Mouse (Mus musculus): ENCODE results near the gene Tst. TPM values are rescaled to one million over a fixed set of nuclear protein-coding genes. Genes with fewer than 3 reads are reported as not detected.

Gene Tst
- total and polyA plus RNA-seq, 3 experiments: 0.56 to 2.0 (median 0.67) TPM

GRCm38 (mm10) chr15:78413719-78414117, 8.0 kb upstream of the Tst start:
- dilution Hi-C loops (cut with MboI; ENCODE audit: extremely low pct_ligation_motif_present, extremely low pct_unique_long_range_greater_than_20kb, low sequenced_read_pairs) (no loop called here), in situ Hi-C loops (cut with MboI; ENCODE audit: low pct_ligation_motif_present, low pct_unique_long_range_greater_than_20kb, low sequenced_read_pairs) (no loop called here)
- Histone ChIP-seq H3K79me2 (replicated peaks; ENCODE audit: control insufficient read depth, extremely low read depth, insufficient read depth, poor library complexity, severe bottlenecking) (no peaks in the 10 kb centered on the region), H3K27ac (ENCODE audit: insufficient read depth, low read depth) (no peak overlapping the region), H3K9ac (ENCODE audit: insufficient read depth, low read depth) (no peak overlapping the region), H3K4me2 (ENCODE audit: insufficient read depth, low read depth, poor library complexity, severe bottlenecking) (no peak overlapping the region), H3K4me1 (ENCODE audit: control insufficient read depth in 1 of 2, insufficient read depth in 2 of 2) (0 out of 4 replicates have a peak, but pooled peaks cover 0 to 5% of the 10 kb centered on the region in 2 experiments), H3K9me3 (replicated peaks; ENCODE audit: low read length) (no peaks in the 10 kb centered on the region), H3K27me3 (replicated peaks) (peaks cover under 1% of the 10 kb centered on the region), H3K4me3 (replicated peaks in 1 of 3; ENCODE audit: low read depth in 2 of 3, low read length in 2 of 3, poor library complexity in 1 of 3) (no peak overlapping the region), H3K36me3 (replicated peaks in 1 of 2; ENCODE audit: control insufficient read depth in 1 of 2, insufficient read depth in 1 of 2, low read length in 1 of 2) (peaks cover 24 to 35% of the 10 kb centered on the region in 2 experiments)
- no peak for DNase-seq (ENCODE audit: extremely low read depth)
- no peak for TF ChIP-seq TBP (conservative IDR thresholded peaks at IDR 0.05; ENCODE audit: low read depth, low read length)
- TF ChIP-seq TCF12 (IDR thresholded peaks at IDR 0.05; ENCODE audit: low read depth, low read length): no peak
- TF ChIP-seq MAFK (IDR thresholded peaks at IDR 0.05; ENCODE audit: insufficient replicate concordance, low read length): no peak
- no peak for TF ChIP-seq CTCF (conservative IDR thresholded peaks at IDR 0.05 in 1 of 2, IDR thresholded peaks at IDR 0.05 in 1 of 2; ENCODE audit: low read depth in 2 of 2, low read length in 2 of 2)
- TF ChIP-seq KAT2A (IDR thresholded peaks at IDR 0.05; ENCODE audit: insufficient replicate concordance, low read length): no peak

GRCm38 (mm10) chr15:78413083-78413718, 7.5 kb upstream of the Tst start:
- Histone ChIP-seq H3K4me1 (ENCODE audit: control insufficient read depth in 1 of 2, insufficient read depth in 2 of 2) (0 out of 4 replicates have a peak, but pooled peaks cover 0 to 5% of the 10 kb centered on the region in 2 experiments), H3K27me3 (replicated peaks) (no peaks in the 10 kb centered on the region), H3K4me3 (replicated peaks in 1 of 3; ENCODE audit: low read depth in 2 of 3, low read length in 2 of 3, poor library complexity in 1 of 3) (no peak overlapping the region), H3K4me2 (ENCODE audit: insufficient read depth, low read depth, poor library complexity, severe bottlenecking) (no peak overlapping the region), H3K79me2 (replicated peaks; ENCODE audit: control insufficient read depth, extremely low read depth, insufficient read depth, poor library complexity, severe bottlenecking) (no peaks in the 10 kb centered on the region), H3K9me3 (replicated peaks; ENCODE audit: low read length) (no peaks in the 10 kb centered on the region), H3K9ac (ENCODE audit: insufficient read depth, low read depth) (no peak overlapping the region), H3K36me3 (replicated peaks in 1 of 2; ENCODE audit: control insufficient read depth in 1 of 2, insufficient read depth in 1 of 2, low read length in 1 of 2) (peaks cover 24 to 35% of the 10 kb centered on the region in 2 experiments), H3K27ac (ENCODE audit: insufficient read depth, low read depth) (no peak overlapping the region)
- DNase-seq (ENCODE audit: extremely low read depth): no peak
- dilution Hi-C loops (cut with MboI; ENCODE audit: extremely low pct_ligation_motif_present, extremely low pct_unique_long_range_greater_than_20kb, low sequenced_read_pairs) (no loop called here), in situ Hi-C loops (cut with MboI; ENCODE audit: low pct_ligation_motif_present, low pct_unique_long_range_greater_than_20kb, low sequenced_read_pairs) (no loop called here)
- TF ChIP-seq ZKSCAN1 (IDR thresholded peaks at IDR 0.05; ENCODE audit: borderline replicate concordance, low read depth, low read length): no peak
- no peak for TF ChIP-seq IRF4 (IDR thresholded peaks at IDR 0.05; ENCODE audit: low read depth, low read length)
- no peak for TF ChIP-seq MEF2A (IDR thresholded peaks at IDR 0.05; ENCODE audit: borderline replicate concordance, low read depth, low read length)
- no peak for TF ChIP-seq MAFK (IDR thresholded peaks at IDR 0.05; ENCODE audit: insufficient replicate concordance, low read length)
- no peak for TF ChIP-seq USF2 (conservative IDR thresholded peaks at IDR 0.05; ENCODE audit: low read depth, low read length)
- TF ChIP-seq POLR2A (IDR thresholded peaks at IDR 0.05; ENCODE audit: low read depth, low read length): no peak
- no peak for TF ChIP-seq EP300 (IDR thresholded peaks at IDR 0.05; ENCODE audit: low read length)
- no peak for TF ChIP-seq ELF1 (IDR thresholded peaks at IDR 0.05; ENCODE audit: low read depth, low read length)
- no peak for TF ChIP-seq JUND (conservative IDR thresholded peaks at IDR 0.05; ENCODE audit: low read depth, low read length)
- no peak for TF ChIP-seq ZC3H11A (IDR thresholded peaks at IDR 0.05; ENCODE audit: low read depth, low read length)
- no peak for TF ChIP-seq MYC (IDR thresholded peaks at IDR 0.05; ENCODE audit: low read depth, low read length)
